Mouse (Mus musculus) left cerebral cortex, postnatal 25 days (tissue): ENCODE measurements around the gene Eif4e2. TPM values are rescaled to one million over a fixed set of nuclear protein-coding genes. Genes with fewer than 3 reads are reported as not detected.

ENCODE experiments used
- DNase-seq, 2 experiments: peaks; one replicate each; pipeline ENCODE4 v3.0.0; 2022; ENCODE audit warnings: low spot score in 2 of 2, mixed read lengths in 1 of 2
- intact Hi-C: fragments of 180-260 bp; cut with DNase I; formaldehyde crosslinking; loops from one replicate; pipeline ENCODE4 v1.15.1; 2025
- total RNA-seq, 2 experiments: library from RNA; stranded (reverse); gene quantifications; 2 replicates each; pipeline ENCODE4 v1.2.3; 2021

Eif4e2 gene
- total RNA-seq, 2 experiments from 2014 or later: 68.0 to 69.0 TPM

DNA sequence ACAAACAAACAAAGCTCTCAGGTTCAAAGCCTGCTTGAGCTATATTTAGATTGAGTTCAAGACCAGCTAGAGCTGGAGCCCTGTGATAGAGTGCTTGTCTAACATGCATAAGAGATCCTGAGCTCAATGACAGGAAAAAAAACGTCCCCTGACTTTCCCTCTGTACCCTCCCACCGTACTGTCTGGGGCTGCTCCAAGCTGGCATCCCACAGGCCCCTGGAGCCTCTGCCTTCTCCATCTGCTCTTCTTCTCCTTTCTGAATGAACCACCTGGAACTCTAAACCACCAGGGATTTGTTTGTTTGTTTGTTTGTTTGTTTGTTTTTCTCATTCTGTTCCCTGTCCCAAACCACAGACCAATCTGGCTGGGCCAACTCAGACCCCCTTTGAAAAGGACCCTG is 62.3 kb downstream of the Eif4e2 start:
- intact Hi-C loops: no loop called here
- DNase-seq: no peak

DNA sequence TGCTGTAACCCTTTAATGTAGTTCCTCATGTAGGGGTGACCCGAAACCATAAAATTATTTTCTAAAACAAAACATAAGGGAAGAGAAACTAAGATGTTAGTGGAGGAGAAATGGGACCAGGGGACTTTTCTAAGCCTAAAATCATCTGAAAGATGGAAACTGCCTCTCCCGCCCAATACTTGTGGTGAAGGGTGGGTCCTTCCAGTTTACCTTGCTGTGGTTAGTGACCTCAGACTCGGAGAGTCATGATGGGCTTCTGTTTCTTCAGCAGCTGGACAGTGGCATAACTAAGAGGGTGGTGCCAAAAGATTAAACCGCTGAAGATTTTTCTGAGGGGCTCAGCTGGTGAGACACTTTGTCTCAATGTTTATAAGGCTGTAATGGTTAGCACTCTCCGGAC is 66.6 kb downstream of the Eif4e2 start:
- no peak for DNase-seq
- intact Hi-C loops: no loop called here

DNA sequence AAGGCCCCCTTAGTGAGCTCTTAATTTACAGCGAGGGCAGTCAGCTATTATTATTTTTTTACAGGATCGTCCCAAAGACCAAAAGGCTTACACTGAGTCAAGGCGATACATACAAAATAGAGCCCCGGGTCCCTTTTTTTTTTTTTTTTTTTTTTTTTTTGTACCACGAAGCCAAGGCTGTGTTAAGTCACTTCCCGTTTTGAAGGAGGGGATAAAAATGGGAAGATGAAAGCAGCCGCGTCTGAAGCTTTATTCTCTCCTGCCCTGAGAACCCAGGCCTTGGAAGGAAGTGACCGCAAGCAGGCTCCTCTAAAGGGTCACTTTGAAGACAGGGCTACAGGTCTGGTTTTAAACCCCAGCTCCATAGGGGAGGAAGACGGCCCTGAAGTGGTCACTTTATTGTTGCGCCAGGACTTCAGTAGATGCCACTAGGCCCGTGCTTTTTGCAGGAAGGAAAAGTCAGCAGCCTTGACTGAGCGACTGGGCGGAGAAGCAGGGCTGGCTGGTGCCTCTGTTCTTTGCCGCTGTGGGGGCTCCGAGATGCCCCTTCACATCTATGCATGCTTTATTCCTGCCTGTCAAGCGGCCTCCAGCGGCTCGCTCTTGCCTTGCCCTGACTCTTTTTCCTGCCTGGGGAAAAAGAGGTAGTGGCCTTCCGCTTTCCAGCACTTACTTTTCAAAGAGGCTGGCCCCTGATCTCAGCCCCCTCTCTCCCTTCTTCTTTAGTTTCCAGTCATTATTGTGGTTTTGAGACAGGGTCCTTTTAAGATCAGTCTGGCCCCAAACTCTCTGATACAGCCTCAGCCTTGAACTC is 68.1 kb downstream of the Eif4e2 start:
- intact Hi-C loops: no loop called here
- no peak for DNase-seq

DNA sequence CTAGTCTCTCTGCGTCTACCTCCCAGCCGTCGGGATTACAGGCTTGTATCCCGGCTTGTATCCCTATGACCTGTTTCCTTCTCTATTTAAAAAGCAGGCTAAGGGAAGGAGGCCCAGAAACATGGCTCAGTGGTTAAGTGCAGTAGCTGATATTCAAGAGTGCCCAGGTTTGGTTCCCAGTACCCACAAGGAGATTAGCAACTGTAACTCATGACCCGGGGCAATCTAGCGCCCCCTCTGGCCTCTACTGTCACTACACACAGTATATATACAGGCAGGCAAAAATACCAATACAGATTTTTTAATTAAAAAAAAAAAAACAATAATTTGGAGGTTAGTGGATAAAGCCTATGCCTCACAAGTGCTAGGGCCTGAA is 68.7 kb downstream of the Eif4e2 start:
- intact Hi-C loops: no loop called here

DNA sequence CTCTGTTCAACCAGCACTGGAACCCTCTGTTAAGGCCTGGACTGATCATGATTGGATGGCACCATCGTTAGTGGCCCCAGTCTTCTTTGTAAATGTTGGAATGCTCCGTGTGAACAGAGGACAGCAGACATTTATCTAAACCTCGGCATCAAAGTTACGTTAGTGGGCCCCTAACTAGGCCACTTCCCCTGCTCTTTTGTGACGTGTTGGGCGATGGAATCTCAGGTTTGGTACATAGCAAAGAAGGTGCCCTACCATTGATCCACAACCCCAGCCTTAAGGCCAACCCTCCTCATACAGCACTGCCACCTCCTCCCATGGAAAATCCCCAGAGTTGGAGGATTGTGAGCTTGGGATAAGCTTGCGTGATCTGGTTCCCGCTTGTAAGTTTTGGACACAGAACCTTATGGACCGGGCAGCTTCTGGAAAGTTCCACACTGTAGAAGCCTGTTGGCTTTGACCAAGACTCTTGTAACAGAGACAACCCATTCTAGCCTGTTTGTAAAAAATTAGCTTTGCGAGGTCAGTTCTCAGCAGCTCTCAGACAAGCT is 69.8 kb downstream of the Eif4e2 start:
- no peak for DNase-seq
- intact Hi-C loops: no loop called here

More for the DNA sequence above, 68.7 kb downstream of the Eif4e2 start:
- no peak for DNase-seq

DNA sequence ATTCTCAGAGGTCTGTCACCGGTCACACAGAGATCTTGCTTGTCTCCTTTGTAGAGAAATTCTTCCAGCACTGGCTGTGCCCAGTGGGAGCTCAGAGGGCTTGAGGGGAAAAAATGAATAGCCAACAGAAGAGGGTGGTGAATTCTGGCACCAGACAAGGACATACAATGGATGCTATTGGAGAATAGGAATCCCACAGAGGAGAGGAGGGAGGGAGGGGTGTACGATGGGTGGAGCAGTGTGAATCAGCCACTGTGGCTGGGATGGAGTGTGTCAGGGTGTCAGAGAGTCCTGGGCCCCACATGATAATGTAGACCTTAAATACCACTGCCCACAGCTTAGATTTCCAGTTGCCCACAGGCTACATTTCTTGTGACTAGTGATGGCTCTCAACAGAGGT is 73.4 kb downstream of the Eif4e2 start:
- intact Hi-C loops: no loop called here
- DNase-seq: peak in 1 of 2 experiments; percentile 19

Other genes with a start within 250 kb of the Eif4e2 start
- gene Alppl2, start 124.0 kb upstream of the Eif4e2 start, total RNA-seq: not detected
- gene Alpi, start 112.3 kb upstream of the Eif4e2 start, total RNA-seq: not detected
- gene Akp3, start 88.9 kb upstream of the Eif4e2 start, total RNA-seq: not detected
- gene Ecel1, start 57.4 kb upstream of the Eif4e2 start, total RNA-seq: 10 to 100 TPM in 1 of 2 experiments, 1 to 10 TPM in 1; 6.6 to 14.8 TPM
- 1 to 10 TPM; 2.1 to 2.4 TPM for gene Prss56, start 30.6 kb upstream of the Eif4e2 start, total RNA-seq
- not detected for gene Chrnd, start 23.3 kb upstream of the Eif4e2 start, total RNA-seq
- not detected for gene Chrng, start 9.3 kb upstream of the Eif4e2 start, total RNA-seq
- gene Efhd1, start 50.4 kb downstream of the Eif4e2 start, total RNA-seq: 10 to 100 TPM; 11.6 to 12.1 TPM
- 100 to 1,000 TPM; 107 to 108 TPM for gene Gigyf2, start 113.1 kb downstream of the Eif4e2 start, total RNA-seq
- gene Kcnj13, start 180.8 kb downstream of the Eif4e2 start, total RNA-seq: 1 to 10 TPM; 4.0 to 5.7 TPM